Mouse (Mus musculus): ENCODE results near the gene Rrp9. TPM values are rescaled to one million over a fixed set of nuclear protein-coding genes. Genes with fewer than 3 reads are reported as not detected.

The Rrp9 gene
- total and polyA plus RNA-seq, 3 experiments, result 315 to 395 TPM; not detected in 1

GRCm38 (mm10) chr9:106444836-106445235, 30.9 kb upstream of the Rrp9 start:
- H3K4me1 ChIP-seq (ENCODE audit: control insufficient read depth in 1 of 2, insufficient read depth in 2 of 2, low read length in 2 of 2), result peaks cover 0 to 8% of the 10 kb centered on the region in 2 experiments; a peak in 1 of 4 replicates
- peaks cover 0 to 2% of the 10 kb centered on the region in 2 experiments; a peak in 2 of 4 replicates for H3K36me3 ChIP-seq (ENCODE audit: control insufficient read depth in 1 of 2, insufficient read depth in 2 of 2, low read length in 2 of 2)
- H3K9ac ChIP-seq (ENCODE audit: control insufficient read depth, low read depth, low read length, poor library complexity, severe bottlenecking), result no peak overlapping the region
- no peaks in the 10 kb centered on the region for H3K9me3 ChIP-seq (replicated peaks; ENCODE audit: insufficient read depth, low read length)
- peaks cover 3% of the 10 kb centered on the region; the same call in 1 of the 2 replicates for H3K79me2 ChIP-seq (ENCODE audit: control insufficient read depth, insufficient read depth, low read length, poor library complexity)
- H3K27me3 ChIP-seq (ENCODE audit: control insufficient read depth in 1 of 2, insufficient read depth in 2 of 2, low read length in 2 of 2), result no peaks in the 10 kb centered on the region
- H3K27ac ChIP-seq (ENCODE audit: control insufficient read depth, low read depth, low read length), result no peak overlapping the region
- no peak overlapping the region for H3K4me3 ChIP-seq (ENCODE audit: control insufficient read depth in 1 of 2, insufficient read depth in 1 of 2, low read depth in 2 of 2, low read length in 2 of 2)
- TF ChIP-seq EP300 (IDR thresholded peaks at IDR 0.05; ENCODE audit: low read depth in 1 of 2, low read length in 2 of 2), result no peak
- TF ChIP-seq GATA1 (IDR thresholded peaks at IDR 0.05; ENCODE audit: low read depth, low read length), result no peak
- TF ChIP-seq GABPA (IDR thresholded peaks at IDR 0.05; ENCODE audit: low read depth, low read length), result no peak
- no peak for TF ChIP-seq RAD21 (IDR thresholded peaks at IDR 0.05; ENCODE audit: low read depth, low read length)
- TF ChIP-seq CHD1 (IDR thresholded peaks at IDR 0.05; ENCODE audit: low read depth, low read length), result no peak
- no peak for TF ChIP-seq POLR2A (IDR thresholded peaks at IDR 0.05; ENCODE audit: control insufficient read depth in 1 of 2, insufficient read depth in 1 of 2, low read depth in 1 of 2, low read length in 2 of 2, poor library complexity in 1 of 2)
- TF ChIP-seq E2F4 (IDR thresholded peaks at IDR 0.05; ENCODE audit: borderline replicate concordance, low read depth, low read length), result no peak
- TF ChIP-seq HCFC1 (IDR thresholded peaks at IDR 0.05; ENCODE audit: low read depth, low read length), result no peak
- no peak for TF ChIP-seq SMC3 (IDR thresholded peaks at IDR 0.05; ENCODE audit: low read depth, low read length)
- TF ChIP-seq POLR2AphosphoS2 (IDR thresholded peaks at IDR 0.05; ENCODE audit: low read length), result no peak
- no peak for TF ChIP-seq MAFK (IDR thresholded peaks at IDR 0.05; ENCODE audit: borderline replicate concordance, low read depth, low read length)
- TF ChIP-seq TAL1 (IDR thresholded peaks at IDR 0.05; ENCODE audit: low read length), result no peak
- no peak for TF ChIP-seq MEF2A (IDR thresholded peaks at IDR 0.05; ENCODE audit: extremely low read depth, insufficient replicate concordance, low read depth, low read length, poor library complexity, severe bottlenecking)
- TF ChIP-seq TBP (IDR thresholded peaks at IDR 0.05; ENCODE audit: low read depth, low read length), result no peak
- TF ChIP-seq CTCF (IDR thresholded peaks at IDR 0.05 in 2 of 3, conservative IDR thresholded peaks at IDR 0.05 in 1 of 3; ENCODE audit: control insufficient read depth in 1 of 3, insufficient read depth in 1 of 3, low read depth in 2 of 3, low read length in 3 of 3, poor library complexity in 1 of 3, severe bottlenecking in 1 of 3), result no peak
- no peak for TF ChIP-seq TCF12 (IDR thresholded peaks at IDR 0.05; ENCODE audit: low read depth, low read length)
- DNase-seq (ENCODE audit: low read depth, low spot score), result no peak

- Histone ChIP-seq H3K79me2 (ENCODE audit: control insufficient read depth, insufficient read depth, low read length, poor library complexity) (peaks cover 3% of the 10 kb centered on the region; the same call in 1 of the 2 replicates), H3K9ac (ENCODE audit: control insufficient read depth, low read depth, low read length, poor library complexity, severe bottlenecking) (peak within 1 kb of the TSS; percentile 83), H3K27me3 (ENCODE audit: control insufficient read depth in 1 of 2, insufficient read depth in 2 of 2, low read length in 2 of 2) (no peaks in the 10 kb centered on the region), H3K4me1 (ENCODE audit: control insufficient read depth in 1 of 2, insufficient read depth in 2 of 2, low read length in 2 of 2) (peaks cover 0 to 8% of the 10 kb centered on the region in 2 experiments; a peak in 1 of 4 replicates), H3K27ac (ENCODE audit: control insufficient read depth, low read depth, low read length) (0 out of 2 replicates have a peak within 1 kb of the TSS, but pooled peaks have one; percentile 20), H3K9me3 (replicated peaks; ENCODE audit: insufficient read depth, low read length) (no peaks in the 10 kb centered on the region), H3K36me3 (ENCODE audit: control insufficient read depth in 1 of 2, insufficient read depth in 2 of 2, low read length in 2 of 2) (peaks cover 0 to 2% of the 10 kb centered on the region in 2 experiments; a peak in 2 of 4 replicates), H3K4me3 (ENCODE audit: control insufficient read depth in 1 of 2, insufficient read depth in 1 of 2, low read depth in 2 of 2, low read length in 2 of 2) (peak within 1 kb of the TSS; percentile 70 to 96)
- DNase-seq (ENCODE audit: low read depth, low spot score), result peak; percentile 91
- no peak for TF ChIP-seq UBTF (IDR thresholded peaks at IDR 0.05; ENCODE audit: borderline replicate concordance, insufficient read depth, low read depth, low read length)
- TF ChIP-seq CTCF (IDR thresholded peaks at IDR 0.05 in 2 of 3, conservative IDR thresholded peaks at IDR 0.05 in 1 of 3; ENCODE audit: control insufficient read depth in 1 of 3, insufficient read depth in 1 of 3, low read depth in 2 of 3, low read length in 3 of 3, poor library complexity in 1 of 3, severe bottlenecking in 1 of 3), result peak; percentile 29 to 59 (median 30); a peak in 5 of 6 replicates
- no peak for TF ChIP-seq RCOR1 (IDR thresholded peaks at IDR 0.05; ENCODE audit: low read depth, low read length)
- TF ChIP-seq USF1 (IDR thresholded peaks at IDR 0.05; ENCODE audit: low read depth, low read length), result peak; percentile 77
- no peak for TF ChIP-seq E2F4 (IDR thresholded peaks at IDR 0.05; ENCODE audit: borderline replicate concordance, low read depth, low read length)
- TF ChIP-seq BHLHE40 (IDR thresholded peaks at IDR 0.05; ENCODE audit: borderline replicate concordance, low read depth, low read length), result peak; percentile 50; the same call in 1 of the 2 replicates
- TF ChIP-seq MEF2A (IDR thresholded peaks at IDR 0.05; ENCODE audit: extremely low read depth, insufficient replicate concordance, low read depth, low read length, poor library complexity, severe bottlenecking), result no peak
- no peak for TF ChIP-seq GATA1 (IDR thresholded peaks at IDR 0.05; ENCODE audit: low read depth, low read length)
- peak; percentile 95 for TF ChIP-seq MAX (IDR thresholded peaks at IDR 0.05; ENCODE audit: low read length)
- TF ChIP-seq TCF12 (IDR thresholded peaks at IDR 0.05; ENCODE audit: low read depth, low read length), result 0 out of 2 replicates have a peak, but pooled peaks have one; percentile 7
- peak; percentile 38; the same call in 1 of the 2 replicates for TF ChIP-seq TBP (IDR thresholded peaks at IDR 0.05; ENCODE audit: low read depth, low read length)
- peak; percentile 68 for TF ChIP-seq NELFE (IDR thresholded peaks at IDR 0.05; ENCODE audit: low read depth, low read length)
- peak; percentile 76 for TF ChIP-seq NRF1 (IDR thresholded peaks at IDR 0.05; ENCODE audit: insufficient read depth, low read depth, low read length, poor library complexity, severe bottlenecking)
- no peak for TF ChIP-seq ZNF384 (IDR thresholded peaks at IDR 0.05; ENCODE audit: low read depth, low read length)
- no peak for TF ChIP-seq RAD21 (IDR thresholded peaks at IDR 0.05; ENCODE audit: low read depth, low read length)
- TF ChIP-seq MXI1 (IDR thresholded peaks at IDR 0.05; ENCODE audit: low read depth, low read length), result peak; percentile 97
- no peak for TF ChIP-seq POLR2AphosphoS5 (IDR thresholded peaks at IDR 0.05; ENCODE audit: borderline replicate concordance, low read depth, low read length)
- peak; percentile 90 for TF ChIP-seq SIN3A (IDR thresholded peaks at IDR 0.05; ENCODE audit: low read length)
- peak; percentile 75 to 78; a peak in 2 of 4 replicates for TF ChIP-seq POLR2A (IDR thresholded peaks at IDR 0.05; ENCODE audit: control insufficient read depth in 1 of 2, insufficient read depth in 1 of 2, low read depth in 1 of 2, low read length in 2 of 2, poor library complexity in 1 of 2)
- peak; percentile 91 for TF ChIP-seq MYC (IDR thresholded peaks at IDR 0.05; ENCODE audit: low read depth, low read length)
Observed at GRCm38 (mm10) chr9:106447348-106447747, 28.4 kb upstream of the Rrp9 start, which contains the start of the genes Abhd14b and Abhd14a. TSS of gene Abhd14b (plus strand) at chr9:106447459. TSS of gene Abhd14a (minus strand) at chr9:106447678.
